Mouse (Mus musculus): ENCODE data around the gene Cdc20b.

Cdc20b gene

GRCm38 (mm10) chr13:113000576-113001318 is 34.2 kb upstream of the Cdc20b start:
- TF ChIP-seq GATA4 (IDR thresholded peaks at IDR 0.05; ENCODE audit: insufficient replicate concordance, low read length) = no peak

DNA sequence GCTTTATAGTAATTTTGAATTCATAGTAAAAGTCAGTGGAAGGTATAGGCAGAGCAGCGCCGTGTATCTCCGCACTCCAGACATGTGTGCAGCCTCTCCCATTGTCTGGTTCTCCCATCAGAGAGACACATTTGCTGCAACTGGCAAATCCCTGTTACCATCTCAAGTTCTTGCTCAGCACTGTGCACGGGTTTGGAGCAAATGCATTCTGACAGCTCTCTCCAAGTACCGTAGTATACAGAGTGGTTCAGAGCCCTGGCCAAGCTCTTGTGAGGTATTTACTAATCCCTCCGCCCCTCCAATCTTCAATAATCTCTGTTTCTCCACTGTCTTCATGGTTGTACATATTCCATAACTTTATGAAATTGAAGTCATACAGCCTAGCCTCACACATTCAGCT is 22.2 kb upstream of the Cdc20b start:
- TF ChIP-seq GATA4 (IDR thresholded peaks at IDR 0.05; ENCODE audit: insufficient replicate concordance, low read length) = no peak

GRCm38 (mm10) chr13:113021521-113021920 is 13.4 kb upstream of the Cdc20b start:
- TF ChIP-seq GATA4 (IDR thresholded peaks at IDR 0.05; ENCODE audit: insufficient replicate concordance, low read length) = no peak

DNA sequence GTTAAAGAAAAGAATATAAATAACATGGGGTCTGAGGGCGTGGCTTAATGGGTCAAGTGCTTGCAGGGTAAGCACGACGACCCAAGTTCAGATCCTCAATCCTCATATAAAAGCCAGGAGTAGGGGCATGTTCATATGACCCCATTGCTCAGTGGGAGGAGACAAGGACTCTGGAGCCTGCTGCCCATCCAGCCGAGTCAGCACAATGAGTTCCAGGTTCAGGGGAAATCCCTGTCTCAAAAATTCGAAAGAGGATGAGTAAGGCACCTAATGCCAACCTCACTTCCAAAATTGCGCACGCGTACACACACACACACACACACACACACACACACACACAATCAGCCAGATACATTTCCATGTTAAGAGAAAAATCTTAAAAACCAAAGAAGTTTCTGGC is 12.4 kb upstream of the Cdc20b start:
- no peak for TF ChIP-seq GATA4 (IDR thresholded peaks at IDR 0.05; ENCODE audit: insufficient replicate concordance, low read length)

GRCm38 (mm10) chr13:113023274-113024143 is 11.4 kb upstream of the Cdc20b start:
- TF ChIP-seq GATA4 (IDR thresholded peaks at IDR 0.05; ENCODE audit: insufficient replicate concordance, low read length) = no peak

DNA sequence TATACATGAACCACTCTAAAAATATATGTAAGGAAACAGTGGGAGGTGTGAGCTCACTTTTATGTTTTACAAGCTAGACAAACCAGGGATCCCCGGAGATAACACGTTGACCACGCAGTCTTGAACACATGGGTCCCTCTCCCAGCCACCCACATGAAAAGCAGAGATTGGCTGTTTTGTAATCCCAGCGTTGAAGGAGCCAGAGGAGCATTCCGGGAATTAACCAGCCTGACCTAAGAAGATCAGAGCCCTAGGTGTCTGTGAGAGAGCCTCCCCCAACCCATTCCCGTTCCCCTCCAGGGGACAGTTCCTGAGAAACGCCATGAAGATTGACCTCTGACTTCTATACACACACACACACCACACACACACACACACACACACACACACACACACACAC is 3.6 kb upstream of the Cdc20b start:
- TF ChIP-seq GATA4 (IDR thresholded peaks at IDR 0.05; ENCODE audit: insufficient replicate concordance, low read length) = no peak

GRCm38 (mm10) chr13:113031792-113032571 is 2.9 kb upstream of the Cdc20b start:
- no peak for TF ChIP-seq GATA4 (IDR thresholded peaks at IDR 0.05; ENCODE audit: insufficient replicate concordance, low read length)

- TF ChIP-seq GATA4 (IDR thresholded peaks at IDR 0.05; ENCODE audit: insufficient replicate concordance, low read length) = no peak
Measured at GRCm38 (mm10) chr13:113032831-113033230, 2.1 kb upstream of the Cdc20b start.

DNA sequence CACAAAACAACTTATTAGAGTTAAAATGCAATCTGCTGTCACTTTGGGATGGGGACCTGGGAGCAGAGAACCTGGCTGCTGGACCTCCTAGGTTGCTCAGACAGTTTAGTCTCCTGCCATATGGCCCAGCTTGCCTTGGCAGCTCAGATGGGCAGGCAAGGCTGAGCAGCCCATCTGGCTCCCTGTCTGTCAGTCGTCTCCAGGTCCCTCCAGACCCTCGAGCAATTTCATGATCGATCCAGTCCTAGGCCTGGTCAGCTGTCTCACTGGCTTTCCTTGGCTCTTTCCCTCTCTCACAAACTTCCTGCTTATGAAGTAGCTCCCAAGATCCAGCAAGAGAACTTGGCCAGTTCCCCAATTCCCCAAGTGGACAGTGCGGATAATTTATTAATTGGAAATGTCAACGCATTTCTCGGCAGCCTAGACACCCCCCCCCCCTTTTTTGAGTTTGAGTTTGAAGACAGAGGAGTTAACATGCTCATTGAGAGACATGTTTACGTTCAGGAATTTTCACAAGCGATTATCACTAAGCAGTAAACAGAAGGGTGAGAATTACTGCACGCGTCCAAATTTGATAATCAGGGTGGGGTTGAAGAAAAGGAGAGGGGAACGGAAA is 532 bp upstream of the Cdc20b start:
- no peak for TF ChIP-seq GATA4 (IDR thresholded peaks at IDR 0.05; ENCODE audit: insufficient replicate concordance, low read length)

DNA sequence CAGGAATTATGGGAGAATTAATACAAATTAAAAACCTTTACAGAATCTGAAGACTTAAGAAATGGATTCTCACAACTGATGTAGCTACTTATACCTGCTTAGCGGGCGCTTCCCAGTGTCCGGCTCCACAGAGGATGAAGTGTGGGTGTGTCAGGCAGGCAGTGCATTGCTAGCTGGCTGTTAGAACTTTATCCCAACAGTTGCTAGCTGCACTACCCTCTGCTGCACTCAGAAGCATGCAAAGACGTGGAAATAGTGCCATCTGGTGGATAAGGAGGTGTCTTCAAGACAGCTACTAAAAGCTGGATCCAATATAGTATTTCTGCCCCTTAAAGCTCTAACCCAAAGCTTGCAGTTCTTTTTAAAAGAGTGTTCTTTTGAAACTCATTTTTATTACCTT is 941 bp downstream of the Cdc20b start:
- TF ChIP-seq GATA4 (IDR thresholded peaks at IDR 0.05; ENCODE audit: insufficient replicate concordance, low read length) = no peak

GRCm38 (mm10) chr13:113044876-113045275 is 10.0 kb downstream of the Cdc20b start:
- TF ChIP-seq GATA4 (IDR thresholded peaks at IDR 0.05; ENCODE audit: insufficient replicate concordance, low read length) = no peak

GRCm38 (mm10) chr13:113045458-113046110 is 10.7 kb downstream of the Cdc20b start:
- no peak for TF ChIP-seq GATA4 (IDR thresholded peaks at IDR 0.05; ENCODE audit: insufficient replicate concordance, low read length)

DNA sequence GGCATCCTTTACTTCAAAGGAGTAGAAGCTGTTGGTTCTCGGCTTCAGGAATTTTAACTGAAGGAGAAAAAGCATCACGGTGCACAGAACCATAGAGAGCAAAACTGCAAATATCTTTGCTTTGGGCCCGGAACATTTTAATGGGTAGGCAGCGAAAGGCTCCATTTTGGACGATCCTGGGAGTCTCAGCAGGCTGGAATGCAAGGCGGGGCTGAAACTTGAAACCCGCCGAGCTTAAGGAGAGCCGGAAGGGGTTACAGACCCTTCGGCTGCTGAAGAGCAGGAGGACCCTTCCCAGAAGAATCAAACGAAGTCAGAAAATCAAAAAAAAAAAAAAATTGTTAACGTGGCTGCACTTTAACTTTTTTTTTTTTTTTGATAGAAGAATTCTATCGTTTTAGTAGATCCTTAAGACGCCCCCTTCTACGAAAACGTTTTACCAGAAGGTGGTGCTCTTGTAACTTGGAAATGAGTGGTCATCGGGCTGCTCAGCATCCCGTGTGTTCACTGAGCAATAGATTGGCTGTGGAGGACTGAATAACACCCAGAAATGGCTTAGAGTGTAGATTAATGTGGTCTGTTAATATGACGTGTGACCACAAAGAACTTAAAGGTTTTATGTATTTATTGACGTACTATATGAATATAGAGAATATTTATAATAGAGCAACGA is 11.4 kb downstream of the Cdc20b start, which contains the start of gene Gpx8:
Gene Gpx8 (minus strand): TSS at position 200 of the 673 bp plus-strand sequence.
- TF ChIP-seq GATA4 (IDR thresholded peaks at IDR 0.05; ENCODE audit: insufficient replicate concordance, low read length) = no peak

DNA sequence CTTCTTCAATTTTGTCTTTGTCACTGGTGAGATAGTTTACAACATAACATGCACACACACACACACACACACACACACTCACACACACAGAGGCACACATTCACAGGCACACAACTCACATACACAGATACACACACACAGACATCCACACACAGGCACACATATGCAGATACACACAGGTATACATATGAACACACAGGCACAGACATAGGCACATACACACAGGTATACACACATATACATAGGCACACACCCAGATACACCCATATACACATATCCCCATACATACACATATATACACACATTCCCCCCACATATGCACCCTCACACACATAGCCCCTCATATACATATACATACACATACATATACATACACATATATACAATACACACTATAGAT is 12.1 kb downstream of the Cdc20b start:
- TF ChIP-seq GATA4 (IDR thresholded peaks at IDR 0.05; ENCODE audit: insufficient replicate concordance, low read length) = no peak
